Mouse (Mus musculus) MEL (cell line): Measurements from ENCODE around the gene Mrps18a.

Source experiments
- CHD2 ChIP-seq: IDR thresholded peaks from 2 replicates; pipeline ENCODE4 v1.6.1; 2011; ENCODE audit warnings: low read length, improper control_type of control experiment
- CTCF ChIP-seq, 3 experiments: IDR thresholded peaks in 2 of 3; conservative IDR thresholded peaks in 1 of 3; 2 replicates each; pipeline ENCODE4 v1.5.1; 2011 to 2012; ENCODE audit warnings: low read length in 3 of 3, low read depth in 2 of 3, mild to moderate bottlenecking in 2 of 3, improper control_type of control experiment in 1 of 3, inconsistent platforms in 1 of 3, mixed read lengths in 1 of 3, moderate library complexity in 1 of 3; ENCODE audit not compliant: control insufficient read depth in 1 of 3, insufficient read depth in 1 of 3, poor library complexity in 1 of 3, severe bottlenecking in 1 of 3
- EP300 ChIP-seq, 2 experiments: IDR thresholded peaks; 2 replicates each; pipeline ENCODE4 v1.6.1; 2011; ENCODE audit warnings: improper control_type of control experiment in 2 of 2, low read length in 2 of 2, low read depth in 1 of 2, mild to moderate bottlenecking in 1 of 2
- ETS1 ChIP-seq: IDR thresholded peaks from 2 replicates; pipeline ENCODE4 v1.6.1; 2012; ENCODE audit warnings: low read depth, mild to moderate bottlenecking, inconsistent platforms, low read length, improper control_type of control experiment, moderate library complexity
- GATA1 ChIP-seq: IDR thresholded peaks from 2 replicates; pipeline ENCODE4 v1.6.1; 2011; ENCODE audit warnings: low read depth, low read length, improper control_type of control experiment
- MAX ChIP-seq: IDR thresholded peaks from 2 replicates; pipeline ENCODE4 v1.6.1; 2011; ENCODE audit warnings: low read length, improper control_type of control experiment
- NRF1 ChIP-seq: IDR thresholded peaks from 2 replicates; pipeline ENCODE4 v1.6.1; 2014; ENCODE audit warnings: low read depth, mild to moderate bottlenecking, inconsistent platforms, low read length, improper control_type of control experiment, moderate library complexity; ENCODE audit not compliant: poor library complexity, insufficient read depth, severe bottlenecking
- POLR2A ChIP-seq, 2 experiments: IDR thresholded peaks; 2 replicates each; pipeline ENCODE4 v1.6.1; 2011 to 2012; ENCODE audit warnings: low read length in 2 of 2, mild to moderate bottlenecking in 2 of 2, control low read depth in 1 of 2, improper control_type of control experiment in 1 of 2, low read depth in 1 of 2, moderate library complexity in 1 of 2; ENCODE audit not compliant: control insufficient read depth in 1 of 2, insufficient read depth in 1 of 2, poor library complexity in 1 of 2
- POLR2AphosphoS5 ChIP-seq: IDR thresholded peaks from 2 replicates; pipeline ENCODE4 v1.6.1; 2012; ENCODE audit warnings: low read depth, borderline replicate concordance, mild to moderate bottlenecking, inconsistent platforms, low read length, moderate library complexity, mixed read lengths
- SIN3A ChIP-seq: IDR thresholded peaks from 2 replicates; pipeline ENCODE4 v1.6.1; 2012; ENCODE audit warnings: low read length, improper control_type of control experiment, inconsistent platforms
- TCF12 ChIP-seq: IDR thresholded peaks from 2 replicates; pipeline ENCODE4 v1.6.1; 2014; ENCODE audit warnings: low read depth, mild to moderate bottlenecking, inconsistent platforms, low read length, improper control_type of control experiment, moderate library complexity
- USF1 ChIP-seq: IDR thresholded peaks from 2 replicates; pipeline ENCODE4 v1.6.1; 2014; ENCODE audit warnings: low read depth, mild to moderate bottlenecking, inconsistent platforms, low read length, improper control_type of control experiment, moderate library complexity
- ZNF384 ChIP-seq: IDR thresholded peaks from 2 replicates; pipeline ENCODE4 v1.6.1; 2012; ENCODE audit warnings: low read depth, mild to moderate bottlenecking, inconsistent platforms, low read length, improper control_type of control experiment

DNA sequence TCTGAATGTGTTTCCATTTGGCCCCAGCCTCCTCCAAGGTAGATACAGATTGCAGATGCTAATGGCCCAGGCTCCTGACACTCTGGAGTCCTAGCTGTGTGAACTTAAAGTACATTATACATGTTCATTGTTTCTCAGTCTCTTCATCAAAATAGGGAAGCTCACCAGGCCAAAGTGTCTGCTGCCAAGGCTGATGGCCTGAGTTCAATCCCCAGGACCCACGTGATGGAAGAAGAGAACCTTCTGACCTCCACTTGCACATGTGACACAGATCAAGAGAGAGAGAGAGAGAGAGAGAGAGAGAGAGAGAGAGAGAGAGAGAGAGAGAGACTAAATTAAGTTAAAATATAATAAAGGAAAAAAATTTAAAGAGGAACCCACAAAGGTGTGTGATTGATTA, 19.4 kb upstream of the Mrps18a start:
- TF ChIP-seq ZNF384 (no peak), POLR2AphosphoS5 (no peak), CTCF (IDR thresholded peaks at IDR 0.05 in 2 of 3, conservative IDR thresholded peaks at IDR 0.05 in 1 of 3; ENCODE audit: control insufficient read depth in 1 of 3, insufficient read depth in 1 of 3, low read depth in 2 of 3, low read length in 3 of 3, poor library complexity in 1 of 3, severe bottlenecking in 1 of 3) (no peak), EP300 (IDR thresholded peaks at IDR 0.05; ENCODE audit: low read depth in 1 of 2, low read length in 2 of 2) (no peak), NRF1 (no peak), USF1 (no peak), GATA1 (no peak), ETS1 (no peak), POLR2A (IDR thresholded peaks at IDR 0.05; ENCODE audit: control insufficient read depth in 1 of 2, insufficient read depth in 1 of 2, low read depth in 1 of 2, low read length in 2 of 2, poor library complexity in 1 of 2) (no peak), TCF12 (no peak), CHD2 (no peak), SIN3A (no peak), MAX (no peak)
